20 mouse cellular contexts compared by ENCODE assay signal in the genomic region with DNA sequence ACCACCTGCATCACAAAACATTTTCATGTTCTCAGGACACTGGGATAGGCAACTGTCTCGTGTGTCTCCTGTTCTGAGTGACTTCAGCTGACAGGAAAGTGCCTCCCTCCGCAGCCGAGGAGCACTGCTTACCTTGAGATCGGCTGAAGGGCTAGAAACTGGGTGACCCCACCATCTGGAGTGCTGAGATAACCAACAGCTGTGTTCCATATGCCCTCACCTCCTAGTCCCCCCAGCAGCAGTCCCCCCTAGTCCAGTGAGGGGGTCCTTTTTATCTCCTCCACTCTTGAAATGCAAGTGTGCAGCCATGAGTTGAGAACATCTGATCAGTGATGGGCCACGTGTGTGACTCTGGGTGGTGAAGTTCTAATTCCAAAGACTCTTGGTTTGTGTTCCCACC.
"Had no signal": no experiment of that assay in that cellular context is flagged by ENCODE, and none has a peak within 500 bp of the region (broad histone marks: within the 10 kb centered on the region; RNA-seq: fewer than 3 reads in every experiment).

No protein-coding gene starts in this region.

- H3K27ac ChIP-seq: intestine, embryonic 15.5 days; kidney, embryonic 15.5 days; limb, embryonic 12.5 days; limb, embryonic 15.5 days; midbrain, embryonic 10.5 days; midbrain, embryonic 15.5 days; neural tube, embryonic 12.5 days; neural tube, embryonic 15.5 days had no signal

- H3K9me3 ChIP-seq: intestine, embryonic 15.5 days; kidney, embryonic 15.5 days; limb, embryonic 12.5 days; limb, embryonic 15.5 days; midbrain, embryonic 10.5 days; midbrain, embryonic 15.5 days; neural tube, embryonic 12.5 days; neural tube, embryonic 15.5 days had no signal

- H3K4me3 ChIP-seq: intestine, embryonic 15.5 days; kidney, embryonic 15.5 days; limb, embryonic 12.5 days; limb, embryonic 15.5 days; midbrain, embryonic 10.5 days; midbrain, embryonic 15.5 days; neural tube, embryonic 12.5 days; neural tube, embryonic 15.5 days had no signal

- ATAC-seq: intestine, embryonic 15.5 days; midbrain, embryonic 15.5 days had no signal

- H3K4me2 ChIP-seq: intestine, embryonic 15.5 days; kidney, embryonic 15.5 days; limb, embryonic 12.5 days; limb, embryonic 15.5 days; midbrain, embryonic 15.5 days; neural tube, embryonic 12.5 days; neural tube, embryonic 15.5 days had no signal

- H3K27me3 ChIP-seq: intestine, embryonic 15.5 days; kidney, embryonic 15.5 days; limb, embryonic 12.5 days; midbrain, embryonic 15.5 days; neural tube, embryonic 12.5 days; neural tube, embryonic 15.5 days had no signal

- H3K36me3 ChIP-seq: intestine, embryonic 15.5 days; kidney, embryonic 15.5 days; limb, embryonic 12.5 days; limb, embryonic 15.5 days; midbrain, embryonic 10.5 days; midbrain, embryonic 15.5 days; neural tube, embryonic 12.5 days; neural tube, embryonic 15.5 days had no signal

- DNase-seq: kidney, adult 11 months; kidney, adult 8-10 months; kidney, postnatal 14 days; kidney, postnatal 4 days; left cerebral cortex, postnatal 4 days; lung, adult 2 months; lung, postnatal 14 days; lung, postnatal 4 days; right cerebral cortex, adult 18-20 months; right cerebral cortex, postnatal 14 days; right cerebral cortex, postnatal 4 days; thymus, postnatal 25 days had no signal

- H3K4me1 ChIP-seq: intestine, embryonic 15.5 days; midbrain, embryonic 10.5 days; midbrain, embryonic 15.5 days; neural tube, embryonic 12.5 days; neural tube, embryonic 15.5 days had no signal

- H3K9ac ChIP-seq: intestine, embryonic 15.5 days; kidney, embryonic 15.5 days; limb, embryonic 12.5 days; limb, embryonic 15.5 days; midbrain, embryonic 15.5 days; neural tube, embryonic 12.5 days; neural tube, embryonic 15.5 days had no signal
